Mouse (Mus musculus): ENCODE data around the gene Mfsd4b4.
"Not testable (repeated sequence)": the region's sequence is repeated elsewhere in the genome, so short reads cannot be mapped to it uniquely, and the experiment has no call there.

Gene Mfsd4b4

DNA sequence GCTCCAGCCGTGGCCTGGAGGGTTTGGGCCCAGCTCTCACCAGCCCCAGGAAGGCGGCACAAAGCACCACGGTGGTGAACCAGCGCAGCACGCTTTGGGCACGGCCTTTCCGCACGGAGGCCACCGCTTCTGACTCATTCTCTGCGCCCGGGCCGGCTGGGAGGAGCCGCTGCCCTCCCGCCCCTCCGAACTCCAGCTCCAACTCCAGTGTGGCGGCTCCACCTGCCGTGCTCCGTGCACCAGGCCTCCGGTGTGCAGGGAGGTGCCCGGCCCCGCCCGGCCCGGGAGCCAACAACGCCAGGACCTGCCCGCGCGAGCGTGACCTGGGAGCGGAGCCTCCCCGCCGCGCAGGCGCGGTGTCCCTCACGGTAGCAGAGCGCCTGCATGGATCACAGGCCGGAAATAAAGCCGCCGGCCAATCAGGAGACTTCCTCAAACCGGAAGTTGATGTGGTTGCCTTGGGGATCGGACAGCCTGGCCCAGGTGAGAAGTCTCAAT lies at the start of gene Mfsd4b4:
Gene Mfsd4b4 (minus strand): TSS at position 365 of the 498 bp plus-strand sequence.
- DNase-seq: peak; percentile 89 to 93

DNA sequence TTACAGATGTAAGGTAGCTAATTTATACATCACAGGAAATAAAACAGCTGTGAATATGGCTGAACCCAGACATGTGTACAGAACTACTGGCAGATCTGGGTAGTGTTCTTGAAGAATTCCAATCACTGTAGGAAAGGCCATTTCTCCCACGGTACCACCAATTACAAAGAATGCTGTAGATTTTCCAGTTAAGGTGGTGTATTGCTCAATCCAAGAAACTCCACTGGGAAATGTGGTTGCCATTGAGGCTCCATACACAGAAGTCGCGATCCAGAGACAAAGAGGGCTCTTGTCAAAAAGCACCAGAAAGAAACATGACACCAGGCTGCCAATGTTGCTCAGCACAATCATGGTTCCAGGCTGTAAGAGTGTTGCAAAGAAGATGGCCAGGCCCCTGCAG lies 48.2 kb upstream of the Mfsd4b4 start:
- not testable (repeated sequence) for DNase-seq

DNA sequence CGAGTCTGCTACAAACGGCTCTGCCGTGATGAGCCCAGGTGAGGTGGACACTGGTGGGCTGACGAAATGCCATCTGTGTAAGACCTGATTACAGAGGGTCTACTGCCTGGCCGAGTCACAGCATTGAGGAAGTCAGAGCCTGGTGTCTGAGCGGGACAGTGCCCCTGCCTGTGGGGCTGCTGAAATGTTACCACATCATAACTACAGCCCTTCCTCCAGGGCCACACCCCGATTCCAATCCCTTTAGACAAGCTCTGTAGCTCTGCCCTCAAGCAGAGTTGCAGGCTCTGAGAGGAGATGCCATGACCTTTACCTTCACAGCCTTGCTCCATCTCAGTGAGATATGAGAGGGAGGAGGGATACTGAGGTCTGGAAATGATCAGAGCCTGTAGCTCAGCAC lies 37.5 kb upstream of the Mfsd4b4 start:
- no peak for DNase-seq

DNA sequence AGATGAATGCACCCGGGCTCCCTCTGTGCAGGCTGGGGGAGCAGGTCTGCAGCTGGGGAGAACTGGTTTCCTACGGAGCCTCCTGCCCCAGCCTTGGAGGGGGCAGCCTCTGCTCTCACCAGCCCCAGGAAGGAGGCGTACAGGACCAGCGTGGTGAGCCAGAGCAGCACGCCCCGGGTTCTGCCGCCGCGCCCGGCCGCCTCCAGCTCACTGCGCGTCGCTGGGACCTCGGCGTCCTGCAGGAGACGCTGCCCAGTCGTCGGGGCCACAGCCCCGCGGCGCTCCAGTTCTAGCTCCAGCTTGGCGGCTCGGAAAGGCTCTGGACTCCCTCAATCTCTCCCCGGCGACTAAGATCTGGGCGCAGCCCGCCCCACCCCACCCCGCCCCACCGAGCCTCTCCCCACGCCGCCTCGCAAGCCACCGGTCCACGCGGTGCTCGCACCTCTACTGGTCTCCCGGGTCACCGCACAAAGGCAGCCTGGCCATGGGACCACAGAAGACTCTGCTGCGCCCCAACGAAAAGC lies 27.6 kb upstream of the Mfsd4b4 start, which contains the start of gene Mfsd4b2:
Gene Mfsd4b2 (minus strand): TSS at position 308 of the 524 bp plus-strand sequence.
- DNase-seq: no peak

- DNase-seq: not testable (repeated sequence)
Measured at GRCm38 (mm10) chr10:39924556-39924955, 25.5 kb upstream of the Mfsd4b4 start.

DNA sequence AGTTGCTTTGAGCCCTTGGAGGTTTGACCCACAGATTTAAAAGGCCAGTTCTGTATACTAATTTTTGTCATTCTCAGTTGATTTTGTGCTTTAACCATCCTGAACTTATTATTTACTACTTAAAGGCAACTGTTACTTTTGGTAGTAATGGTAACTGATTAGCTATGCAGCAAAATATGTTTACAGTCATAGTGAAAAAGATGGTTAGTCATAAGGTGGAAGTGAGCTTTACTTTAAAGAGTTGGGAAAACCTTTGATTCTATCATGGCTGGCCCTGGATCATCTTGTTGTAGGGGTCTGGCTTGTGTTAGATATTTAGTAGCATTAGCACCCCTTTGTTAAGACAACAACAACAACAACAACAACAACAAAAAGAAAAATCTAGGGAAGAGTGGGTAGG lies 13.6 kb upstream of the Mfsd4b4 start:
- no peak for DNase-seq

DNA sequence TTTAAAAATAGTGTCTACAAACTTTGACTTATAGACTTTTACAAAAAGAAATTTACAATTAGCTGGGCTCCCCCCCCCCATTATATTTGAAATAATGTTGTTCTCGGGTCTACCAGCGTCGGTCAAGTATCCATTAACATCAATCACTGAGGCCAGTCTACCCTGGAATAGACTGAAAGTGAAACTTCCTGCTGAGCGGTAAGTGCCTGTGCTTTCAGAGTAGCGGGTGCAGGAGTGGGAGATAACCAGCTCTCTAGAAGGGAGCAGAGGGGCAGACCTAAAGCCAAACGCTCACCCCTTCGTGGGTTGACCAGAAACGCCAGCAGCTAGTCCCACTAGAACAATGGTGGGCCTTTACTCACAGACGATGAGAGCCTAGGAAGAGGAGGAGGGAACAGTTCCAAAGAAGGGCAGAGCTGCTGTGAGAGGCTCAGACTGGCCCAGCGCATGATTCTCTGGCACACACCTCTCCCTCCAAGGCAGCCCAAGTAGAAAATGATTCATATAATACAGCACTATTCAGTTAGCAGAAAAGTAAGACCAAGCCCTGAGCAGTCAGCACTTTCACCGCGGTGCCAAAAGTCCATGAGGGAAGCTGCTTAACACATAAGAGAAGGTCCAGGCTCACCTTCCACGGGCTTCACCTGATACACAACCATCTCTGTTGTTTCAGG lies 9.9 kb upstream of the Mfsd4b4 start:
- DNase-seq: no peak

DNA sequence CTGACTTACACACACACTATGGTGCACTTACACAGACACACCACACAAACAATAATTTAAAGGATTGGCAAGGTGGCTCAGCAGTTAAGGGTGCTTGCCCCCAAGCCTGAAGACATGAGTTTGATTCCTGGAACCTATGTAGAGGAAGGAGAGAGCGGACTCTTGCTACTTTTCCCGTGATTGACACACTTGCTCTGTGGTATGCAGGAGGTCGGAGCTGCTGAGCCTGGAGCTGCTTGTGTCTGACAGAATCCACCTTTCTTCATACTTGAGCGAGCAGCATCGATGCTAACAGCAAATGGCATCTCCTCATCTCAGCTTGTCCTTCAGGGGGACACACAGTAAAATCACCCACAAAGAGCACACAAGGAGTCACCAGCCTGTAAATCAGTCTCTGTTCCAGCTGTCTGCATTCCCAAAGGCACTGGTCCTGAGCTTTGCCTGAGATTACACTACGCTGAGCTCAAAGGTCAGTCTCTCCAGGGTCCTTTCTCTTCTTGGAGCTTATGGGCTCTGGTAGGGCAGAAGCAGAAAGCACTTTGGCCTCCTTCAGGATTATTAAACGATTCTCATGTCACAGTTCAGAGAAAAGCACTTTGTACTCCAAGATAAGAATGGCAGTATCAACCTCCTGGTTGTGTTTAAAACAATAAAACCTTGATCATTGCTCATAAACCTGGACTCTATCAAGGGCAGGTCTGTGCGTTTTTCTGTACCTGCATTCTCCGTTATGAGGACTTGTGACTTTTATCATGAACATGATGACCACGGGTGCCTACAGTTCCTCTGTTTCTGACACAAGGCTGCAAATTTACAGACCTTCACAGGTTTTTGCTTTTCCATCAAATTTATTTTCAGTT lies 8.0 kb upstream of the Mfsd4b4 start:
- DNase-seq: no peak

GRCm38 (mm10) chr10:39904191-39904590 lies 5.2 kb upstream of the Mfsd4b4 start:
- no peak for DNase-seq

DNA sequence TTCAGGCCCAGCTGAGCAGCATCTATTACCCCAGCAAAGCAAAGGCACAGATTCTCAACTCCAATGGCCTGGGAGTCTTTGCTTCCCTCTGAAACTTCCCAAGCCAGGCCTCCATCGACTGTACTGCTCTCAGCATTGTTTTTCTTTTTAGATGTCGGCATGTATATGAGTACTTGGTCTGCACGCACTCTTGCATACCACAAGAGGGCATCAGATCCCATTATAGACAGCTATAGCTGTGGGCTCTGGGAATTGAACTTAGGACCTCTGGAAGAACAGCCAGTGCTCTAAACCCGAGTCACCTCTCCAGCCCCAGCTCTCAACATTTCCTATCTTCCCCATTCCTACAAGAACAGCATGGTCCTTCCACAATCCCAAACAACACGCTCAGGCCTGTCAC lies 2.5 kb downstream of the Mfsd4b4 start:
- no peak for DNase-seq

DNA sequence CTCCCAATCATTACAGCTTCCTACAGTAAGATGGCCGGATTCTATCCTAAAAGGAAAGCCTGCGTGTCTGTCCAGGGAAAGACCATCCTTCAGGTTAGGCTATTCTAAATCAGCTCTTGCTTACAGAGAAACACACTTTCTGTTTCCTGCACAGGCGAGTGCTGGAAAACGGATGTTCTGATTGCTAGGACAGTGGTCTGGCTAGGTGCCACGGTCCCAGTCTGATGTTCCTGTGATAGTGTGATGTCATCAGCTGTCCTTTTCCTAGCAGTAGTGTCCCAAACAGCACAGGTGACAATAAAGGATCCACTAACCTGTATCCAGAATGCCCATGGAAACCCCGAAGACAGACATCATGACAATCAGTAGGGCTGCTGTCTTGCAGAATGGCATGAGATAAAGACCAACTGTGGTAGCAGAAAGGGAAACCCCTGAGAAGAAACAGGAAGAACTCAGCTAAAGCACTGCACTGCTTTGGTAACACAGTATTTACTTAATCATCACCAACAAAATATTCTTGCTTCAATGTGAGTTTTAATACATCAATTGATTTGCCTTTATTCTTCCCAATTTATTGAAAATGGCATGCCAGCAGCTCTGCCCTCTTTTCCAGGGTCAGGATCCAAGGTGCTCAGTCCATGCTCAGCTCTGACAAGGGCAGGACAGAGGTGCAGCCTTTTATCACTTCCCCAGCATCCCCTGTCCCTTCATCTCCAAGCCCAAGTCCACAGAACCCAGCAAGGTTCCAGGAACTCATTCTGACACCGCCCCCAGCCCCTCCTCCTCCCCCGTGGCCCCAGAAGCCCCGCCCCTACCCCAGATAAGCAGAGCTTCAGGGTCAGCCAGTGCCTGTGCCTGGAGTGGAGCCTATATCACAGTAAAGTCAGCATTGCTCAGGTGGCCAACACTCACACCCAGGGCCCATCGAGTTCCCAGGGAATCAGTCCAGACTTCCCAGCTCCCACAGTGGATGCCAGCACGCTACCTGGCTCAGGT lies 5.0 kb downstream of the Mfsd4b4 start:
- DNase-seq: no peak

- DNase-seq: no peak
Measured at GRCm38 (mm10) chr10:39888621-39889020, 10.4 kb downstream of the Mfsd4b4 start.

DNA sequence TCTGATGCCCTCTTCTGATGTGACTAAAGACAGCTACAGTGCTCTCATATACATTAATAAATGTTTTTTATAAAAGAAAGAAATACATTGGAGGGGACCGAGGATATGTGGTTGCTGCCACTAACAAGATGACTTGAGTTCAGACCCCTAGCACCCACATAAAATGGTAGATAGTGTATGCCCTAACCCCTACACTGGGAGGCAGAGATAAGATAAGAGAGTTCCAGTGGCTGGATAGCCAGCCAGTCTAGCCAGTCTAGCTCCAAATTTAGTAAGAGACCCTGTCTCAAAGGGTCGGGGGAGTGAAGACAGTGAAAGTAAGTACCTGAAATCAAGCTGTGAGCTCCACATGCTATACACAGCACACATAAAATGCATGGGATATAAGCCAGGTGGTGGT lies 33.5 kb downstream of the Mfsd4b4 start:
- no peak for DNase-seq

DNA sequence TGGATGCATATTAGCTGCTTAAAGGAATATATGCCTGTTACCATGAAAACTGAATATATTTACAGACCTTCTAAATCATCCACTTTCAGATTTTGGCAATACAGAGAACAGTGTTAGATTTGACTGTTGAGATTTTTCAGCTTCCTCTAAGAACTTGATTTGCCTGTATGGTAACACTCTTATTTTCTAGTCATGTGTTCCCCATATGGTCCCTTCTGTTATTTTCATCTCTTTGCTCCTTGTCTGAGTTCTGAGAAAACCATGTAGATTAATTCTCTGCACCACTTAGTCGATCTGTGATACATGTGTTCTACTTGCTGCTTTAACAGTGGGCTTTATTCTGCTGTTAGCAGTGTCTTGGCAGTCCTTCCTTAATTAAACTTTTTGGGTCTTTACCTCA lies 56.4 kb downstream of the Mfsd4b4 start:
- DNase-seq: no peak
